Mouse (Mus musculus) urinary bladder, postnatal 10 days (tissue): Measurements from ENCODE around the gene Mvb12b.

Source experiments
- DNase-seq: peaks from one replicate; pipeline ENCODE4 v3.0.0; 2022; ENCODE audit warnings: low spot score

The Mvb12b gene

DNA sequence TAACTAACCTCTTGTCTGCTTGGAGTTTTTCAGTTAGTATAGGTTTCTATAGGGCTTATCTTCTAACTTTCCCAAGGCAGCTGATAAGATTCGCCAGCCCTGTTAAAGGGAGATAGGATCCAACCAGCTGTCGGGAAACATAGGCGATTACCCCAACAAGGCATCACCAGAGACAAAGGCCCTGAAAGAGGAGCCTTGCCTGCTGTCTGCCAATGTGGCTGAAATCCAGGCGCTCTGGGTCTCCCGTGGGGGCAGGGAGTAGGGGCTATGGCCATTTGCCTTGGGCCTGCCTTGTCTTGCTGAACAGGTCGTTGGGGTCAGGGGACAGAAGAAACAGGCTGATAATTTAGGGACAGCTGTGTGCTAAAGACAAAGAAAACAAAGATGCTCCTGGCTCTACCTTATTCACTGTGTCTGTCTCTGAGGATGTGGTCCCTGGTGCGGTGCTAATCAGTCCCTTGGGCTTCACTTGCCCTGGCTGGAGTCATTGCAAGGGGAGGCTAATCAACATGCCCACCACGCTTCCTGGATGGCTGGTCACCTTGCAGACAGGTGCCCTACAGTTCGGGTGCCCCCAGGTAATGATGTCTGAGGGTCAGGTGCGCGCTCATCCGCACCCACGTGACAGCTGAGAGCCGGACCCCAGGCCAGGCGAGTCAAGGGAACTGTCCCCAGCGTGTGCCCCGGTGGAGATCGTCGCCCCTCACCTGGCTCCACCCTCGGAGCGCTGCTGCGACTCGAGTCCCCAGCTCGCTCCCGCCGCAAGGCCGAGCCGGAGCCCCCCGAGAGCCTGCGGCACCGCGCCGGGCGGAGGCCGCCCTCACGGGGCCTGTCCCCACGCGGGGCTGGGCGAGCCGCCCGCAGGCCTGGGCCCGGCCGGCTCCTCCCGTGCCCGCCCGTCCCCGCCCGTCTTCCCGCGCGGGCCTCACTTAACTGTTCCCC is 1.1 kb downstream of the Mvb12b start:
- no peak for DNase-seq

DNA sequence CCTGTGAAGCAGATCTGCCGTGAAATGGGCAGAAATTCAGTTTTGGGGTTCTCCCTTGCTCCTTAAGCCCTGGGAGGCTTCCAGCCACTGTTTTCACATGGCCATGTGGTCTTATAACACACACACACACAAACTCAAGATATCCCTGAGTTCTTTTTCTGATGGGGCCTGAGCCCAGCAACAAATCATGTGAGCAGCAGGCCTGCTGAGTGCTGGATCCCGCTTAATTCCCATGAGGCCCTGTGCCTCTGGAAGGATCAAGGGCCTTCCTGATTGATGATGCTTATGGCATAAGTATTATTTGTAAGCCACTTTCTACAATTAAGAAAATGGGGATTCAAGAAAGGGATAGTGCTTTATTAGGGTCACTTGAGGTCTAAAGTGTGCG is 2.5 kb downstream of the Mvb12b start:
- DNase-seq = no peak

DNA sequence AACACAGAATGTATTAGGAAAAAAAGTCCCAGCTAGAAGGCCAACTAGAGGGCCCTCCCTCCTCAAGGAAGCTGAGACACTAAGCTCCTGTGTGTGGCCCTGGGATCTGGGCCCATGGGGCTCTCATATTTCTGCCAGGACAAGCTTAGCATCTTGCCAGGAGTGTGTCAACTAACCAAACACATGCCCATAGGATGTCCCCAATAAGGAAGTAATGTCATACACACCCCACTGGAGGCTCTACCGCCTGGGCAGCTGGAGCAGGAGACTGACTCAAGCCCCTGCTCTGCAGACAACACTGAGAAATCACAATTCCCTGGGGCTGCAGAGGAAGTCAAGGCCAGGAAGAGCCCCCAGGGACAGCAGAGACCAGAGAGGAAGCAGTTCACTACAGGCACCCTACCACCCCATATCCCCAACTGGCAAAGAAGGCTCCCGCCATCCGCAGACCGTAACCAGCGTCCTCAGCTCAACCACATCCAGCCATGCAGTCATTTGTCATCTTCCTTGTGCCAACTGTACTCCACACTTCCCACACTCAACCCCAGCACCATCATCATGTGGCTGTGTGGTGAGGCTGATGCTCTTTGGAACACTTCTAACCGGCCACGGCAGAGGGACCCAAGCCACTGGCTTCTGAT is 3.0 kb downstream of the Mvb12b start:
- DNase-seq = no peak

DNA sequence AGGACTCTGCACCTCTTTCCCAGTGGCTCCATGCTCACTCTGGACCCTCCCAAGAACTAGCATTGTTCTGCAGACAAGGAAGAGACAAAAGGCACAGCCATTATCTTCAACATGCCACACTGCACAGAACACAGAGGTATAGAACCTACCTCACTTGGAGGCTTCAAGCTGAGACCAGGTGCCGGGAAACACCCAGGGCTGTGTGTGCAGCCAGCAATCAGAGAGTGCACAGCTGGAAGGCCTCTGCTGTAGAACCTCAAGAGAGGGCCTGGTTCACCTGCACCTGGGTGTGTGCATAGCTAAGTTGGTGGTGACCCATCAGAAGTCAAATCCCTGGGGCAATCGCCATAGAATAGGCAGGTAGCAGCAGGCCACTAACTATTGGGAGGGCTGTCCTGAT is 8.5 kb downstream of the Mvb12b start:
- no peak for DNase-seq

- DNase-seq = no peak
These were observed 9.3 kb downstream of the Mvb12b start for GRCm38 (mm10) chr2:33878437-33878836.

DNA sequence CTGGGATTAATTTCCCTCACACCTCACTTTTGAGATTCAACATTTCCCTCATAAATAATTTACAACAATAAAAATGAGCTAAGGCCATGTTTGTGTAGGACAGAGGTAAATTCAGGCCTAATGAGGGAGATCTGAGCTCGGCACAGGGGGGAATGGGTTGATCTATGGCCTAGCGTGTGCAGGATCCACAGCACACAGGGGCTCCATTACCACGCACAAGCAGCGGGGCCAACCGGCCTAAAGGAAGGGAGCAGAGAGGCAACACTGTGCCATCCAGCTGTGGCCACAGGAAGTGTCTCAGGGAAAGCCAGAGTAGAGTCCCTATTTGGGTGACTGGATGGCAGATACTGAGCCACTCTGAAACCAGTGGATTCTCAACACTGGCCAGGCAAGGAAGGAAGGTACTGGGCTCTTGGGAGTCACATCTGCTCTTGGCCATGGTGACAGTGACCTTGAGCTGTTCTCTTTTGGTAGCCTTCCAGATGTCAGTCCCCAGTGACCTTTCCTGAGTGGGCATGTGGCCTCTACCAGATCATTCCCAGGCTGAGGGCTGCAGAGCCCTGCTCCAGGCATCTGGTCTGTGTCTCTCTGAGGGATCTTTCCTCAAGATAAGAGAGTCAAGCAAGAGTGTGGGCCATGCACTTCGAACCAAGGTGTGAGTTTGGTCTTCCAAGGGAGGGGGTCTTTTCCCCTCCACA is 9.9 kb downstream of the Mvb12b start:
- no peak for DNase-seq

DNA sequence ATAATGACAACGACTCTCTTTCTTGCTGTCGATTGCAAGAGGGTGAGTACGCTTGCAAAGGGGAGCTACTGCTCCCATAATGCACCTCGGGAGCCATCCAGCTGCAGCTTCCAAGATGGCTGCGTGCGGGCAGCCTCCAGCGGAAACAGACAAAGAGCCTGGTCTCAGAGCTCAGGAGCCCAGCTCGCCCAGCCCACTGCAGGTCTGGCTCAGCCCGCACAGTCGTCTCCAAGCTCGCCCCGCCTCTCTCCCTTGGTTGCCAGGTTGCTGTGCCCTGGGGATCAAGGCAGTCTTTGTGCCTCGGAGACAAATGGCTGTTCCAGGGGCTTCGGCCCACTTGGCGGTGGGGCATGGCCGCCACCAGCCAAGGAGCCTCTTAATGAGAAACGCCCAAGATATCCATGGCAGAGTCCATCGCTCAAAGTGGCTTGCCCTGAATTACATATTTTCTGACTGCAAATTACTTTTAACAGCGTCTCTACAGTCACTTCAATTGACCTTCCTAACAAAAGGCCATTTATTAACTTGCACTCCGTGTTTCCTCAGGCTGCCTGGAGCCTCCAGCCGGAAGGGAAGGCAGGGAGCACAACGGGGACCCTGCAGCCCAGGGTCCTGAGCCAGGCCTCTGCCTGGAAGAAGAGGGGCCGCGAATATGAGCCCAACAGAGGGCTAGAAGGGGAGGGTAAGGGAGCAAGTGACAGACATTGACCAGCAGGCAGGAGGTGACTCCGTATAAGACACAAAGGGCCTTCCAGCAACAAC is 11.0 kb downstream of the Mvb12b start:
- DNase-seq = no peak

DNA sequence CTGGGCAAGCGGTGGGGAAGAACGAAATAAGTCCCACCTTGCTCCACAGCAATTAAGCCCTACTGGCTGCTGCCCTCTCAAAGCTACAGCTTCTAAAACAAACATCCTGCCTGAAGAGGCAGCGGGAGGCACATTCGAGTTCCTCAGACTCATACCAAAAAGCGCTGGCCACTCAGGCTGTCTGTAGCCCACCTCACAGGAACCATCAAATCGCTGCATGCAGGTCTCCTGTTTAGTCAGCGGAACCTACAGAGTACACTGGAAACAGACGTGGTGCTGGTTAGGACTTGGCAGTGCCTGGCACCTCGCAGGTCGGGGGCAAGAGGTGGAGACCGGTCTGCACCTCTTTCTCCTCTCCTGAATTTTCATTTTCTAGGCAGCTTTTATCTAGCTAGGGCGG is 12.2 kb downstream of the Mvb12b start:
- DNase-seq = no peak

- no peak for DNase-seq
These were observed 12.7 kb downstream of the Mvb12b start for GRCm38 (mm10) chr2:33874856-33875576.

DNA sequence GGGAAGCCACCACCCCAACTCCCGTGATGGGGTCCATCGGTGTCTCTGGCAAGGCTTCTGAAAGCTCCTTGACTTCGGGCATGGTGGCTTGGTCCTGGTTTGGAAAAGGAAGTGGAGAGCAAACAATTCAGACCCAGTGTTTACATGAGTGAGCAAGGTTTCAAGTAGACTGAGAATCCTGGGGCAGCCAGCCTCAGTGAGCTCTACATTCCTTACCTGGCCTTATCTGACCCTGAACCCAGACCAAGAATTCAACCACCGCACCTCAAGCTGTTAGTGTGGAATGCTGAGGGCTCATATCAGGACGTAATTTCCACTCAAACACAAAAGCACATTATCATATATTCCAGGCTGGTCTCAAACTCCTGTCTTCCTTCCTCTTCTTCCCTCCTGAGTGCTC is 13.4 kb downstream of the Mvb12b start:
- DNase-seq = no peak

GRCm38 (mm10) chr2:33873501-33873900 is 14.2 kb downstream of the Mvb12b start:
- DNase-seq = no peak

- no peak for DNase-seq
These were observed 14.9 kb downstream of the Mvb12b start for GRCm38 (mm10) chr2:33872841-33873271.

DNA sequence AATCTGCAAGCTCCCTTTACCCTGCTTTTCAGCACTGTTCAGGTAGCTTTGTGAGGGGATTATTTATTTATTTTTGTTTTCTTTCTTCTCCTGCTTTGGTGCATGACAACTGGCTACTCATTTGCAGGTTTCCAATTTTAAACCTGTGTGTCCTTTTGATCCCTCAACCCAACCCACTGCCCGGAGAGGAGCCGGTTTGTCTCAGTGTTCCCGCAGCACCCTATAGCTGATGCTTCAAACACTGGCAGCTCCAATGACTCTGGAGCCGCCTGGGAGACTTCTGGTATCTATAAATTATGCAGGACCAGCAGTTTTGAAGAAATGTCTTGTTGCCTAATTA is 16.6 kb downstream of the Mvb12b start:
- no peak for DNase-seq

DNA sequence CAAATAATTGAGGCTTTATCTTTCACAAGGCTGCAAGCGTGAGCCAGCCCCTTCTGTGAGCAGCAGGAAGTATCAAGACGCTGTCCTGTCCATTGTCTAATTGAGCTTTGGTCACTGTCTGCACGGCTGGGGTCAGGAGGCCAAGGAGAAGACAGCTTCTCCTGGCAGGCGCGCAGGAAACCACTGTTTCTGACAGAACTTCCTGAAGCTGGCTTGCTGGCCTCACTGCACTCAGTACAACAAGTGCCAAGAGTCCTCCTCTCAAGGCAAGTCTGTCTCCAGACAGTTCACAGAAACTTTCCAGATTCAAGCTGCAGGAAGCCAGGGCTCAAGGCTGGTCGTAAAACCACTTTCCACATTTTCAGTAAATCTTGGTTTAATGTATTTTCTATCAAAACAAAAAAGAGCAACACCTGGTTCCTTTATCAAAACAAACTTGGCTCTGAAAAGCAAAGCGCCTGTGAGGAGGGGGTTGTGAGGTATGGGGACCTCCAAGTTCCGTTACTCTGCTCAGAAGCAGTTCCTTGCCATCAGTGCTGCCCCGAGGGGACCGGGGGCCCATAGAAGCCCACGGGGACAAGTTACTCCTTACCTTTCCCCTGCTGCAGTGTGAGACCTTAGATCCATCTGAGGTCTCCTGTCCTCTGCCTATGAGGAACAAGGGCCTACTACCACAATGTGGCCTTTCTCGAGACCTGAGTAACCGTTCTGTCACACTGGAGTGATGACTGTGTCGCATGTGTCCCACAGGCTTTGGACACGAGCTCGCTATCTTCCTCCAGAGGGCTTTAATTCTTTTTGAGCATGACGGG is 17.2 kb downstream of the Mvb12b start:
- DNase-seq = no peak

- DNase-seq = no peak
These were observed 17.9 kb downstream of the Mvb12b start for GRCm38 (mm10) chr2:33869689-33870343.

GRCm38 (mm10) chr2:33868996-33869688 is 18.6 kb downstream of the Mvb12b start:
- no peak for DNase-seq

DNA sequence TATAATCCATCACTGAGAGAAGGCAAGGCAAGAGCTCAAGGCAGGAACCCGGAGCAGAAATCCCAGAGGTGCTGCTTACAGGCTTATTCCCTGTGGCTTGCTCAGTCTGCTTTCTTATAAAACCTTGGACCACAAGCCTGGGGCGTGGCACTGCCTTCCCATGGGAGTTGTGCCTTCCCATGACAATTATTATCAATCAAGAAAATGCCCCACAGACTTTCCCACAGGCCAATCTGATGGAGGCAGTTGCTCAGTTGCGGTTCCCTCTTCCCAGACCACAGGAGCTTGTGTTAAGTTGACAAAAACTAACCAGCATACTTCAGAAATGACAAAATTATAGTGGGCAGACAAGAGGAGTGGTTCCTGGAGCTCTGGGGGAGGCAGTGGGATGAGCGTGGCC is 19.4 kb downstream of the Mvb12b start:
- DNase-seq = no peak

DNA sequence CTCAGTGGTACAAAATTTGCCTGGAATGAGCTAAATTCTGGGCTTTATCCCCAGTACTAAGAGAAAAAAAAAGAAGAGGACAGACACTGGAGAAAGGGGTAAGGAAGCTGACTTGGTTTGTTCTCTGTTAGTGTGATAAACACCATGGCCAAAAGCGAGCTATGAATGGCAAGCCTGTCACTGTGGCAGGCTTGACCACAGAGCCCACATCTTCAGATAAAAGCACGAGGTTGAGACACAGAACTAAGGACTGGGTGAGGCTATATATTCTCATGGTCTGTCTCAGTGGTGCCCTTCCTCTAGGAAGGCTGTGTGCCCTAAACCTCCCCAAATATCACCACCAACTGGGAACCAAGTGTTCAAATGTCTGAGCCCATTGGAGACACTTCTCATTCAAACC is 31.0 kb downstream of the Mvb12b start:
- no peak for DNase-seq
